Mouse (Mus musculus) ovary, postnatal 36 days (tissue): ENCODE data around the gene Irf2bp1.

ENCODE experiments used
- DNase-seq: peaks from one replicate; pipeline ENCODE4 v3.0.0; 2022; ENCODE audit warnings: low spot score, mixed read lengths

The Irf2bp1 gene

GRCm38 (mm10) chr7:19029084-19029653, 25.3 kb downstream of the Irf2bp1 start:
- peak; percentile 53 for DNase-seq

- no peak for DNase-seq
Measured at GRCm38 (mm10) chr7:19031641-19032040, 27.8 kb downstream of the Irf2bp1 start.

GRCm38 (mm10) chr7:19044616-19045015, 40.8 kb downstream of the Irf2bp1 start:
- no peak for DNase-seq

GRCm38 (mm10) chr7:19046286-19047069, 42.6 kb downstream of the Irf2bp1 start:
- peak; percentile 36 for DNase-seq

- DNase-seq: no peak
Measured at GRCm38 (mm10) chr7:19048006-19048527, 44.2 kb downstream of the Irf2bp1 start.

- no peak for DNase-seq
Measured at GRCm38 (mm10) chr7:19049252-19049651, 45.4 kb downstream of the Irf2bp1 start.

- DNase-seq: no peak
Measured at GRCm38 (mm10) chr7:19050172-19050571, 46.3 kb downstream of the Irf2bp1 start.

GRCm38 (mm10) chr7:19051161-19051560, 47.3 kb downstream of the Irf2bp1 start:
- DNase-seq: no peak

GRCm38 (mm10) chr7:19052345-19053135, 48.7 kb downstream of the Irf2bp1 start:
- DNase-seq: no peak

- DNase-seq: no peak
Measured at GRCm38 (mm10) chr7:19053136-19053532, 49.3 kb downstream of the Irf2bp1 start.

GRCm38 (mm10) chr7:19054047-19054776, 50.4 kb downstream of the Irf2bp1 start, which contains the start of gene Rsph6a:
Gene Rsph6a (plus strand): TSS chr7:19054690.
- DNase-seq: peak; percentile 38

GRCm38 (mm10) chr7:19054777-19055076, 50.9 kb downstream of the Irf2bp1 start:
- no peak for DNase-seq

GRCm38 (mm10) chr7:19055108-19055507, 51.3 kb downstream of the Irf2bp1 start:
- DNase-seq: no peak
